Mouse (Mus musculus): ENCODE results near the gene Cyp26a1. TPM values are rescaled to one million over a fixed set of nuclear protein-coding genes. Genes with fewer than 3 reads are reported as not detected.

Gene Cyp26a1
- polyA plus RNA-seq, 2 experiments from 2014 or later, result not detected

DNA sequence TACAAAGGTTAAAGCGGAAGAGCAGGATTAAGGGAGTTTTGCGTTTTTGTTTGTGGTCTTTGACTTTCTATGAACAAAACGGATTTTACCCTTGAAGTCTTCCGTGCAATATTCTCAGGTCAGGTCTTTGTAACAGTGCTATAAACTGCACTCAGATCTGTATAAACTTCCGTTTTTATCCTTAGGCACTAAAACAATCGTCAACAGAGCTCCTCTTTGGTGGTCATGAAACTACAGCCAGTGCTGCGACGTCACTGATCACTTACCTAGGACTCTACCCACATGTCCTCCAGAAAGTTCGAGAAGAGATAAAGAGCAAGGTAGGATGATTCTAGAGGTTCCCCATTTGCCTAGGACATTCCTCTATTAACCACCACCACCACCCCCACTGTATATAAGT is 2.1 kb downstream of the Cyp26a1 start:
- no peak for ATAC-seq

DNA sequence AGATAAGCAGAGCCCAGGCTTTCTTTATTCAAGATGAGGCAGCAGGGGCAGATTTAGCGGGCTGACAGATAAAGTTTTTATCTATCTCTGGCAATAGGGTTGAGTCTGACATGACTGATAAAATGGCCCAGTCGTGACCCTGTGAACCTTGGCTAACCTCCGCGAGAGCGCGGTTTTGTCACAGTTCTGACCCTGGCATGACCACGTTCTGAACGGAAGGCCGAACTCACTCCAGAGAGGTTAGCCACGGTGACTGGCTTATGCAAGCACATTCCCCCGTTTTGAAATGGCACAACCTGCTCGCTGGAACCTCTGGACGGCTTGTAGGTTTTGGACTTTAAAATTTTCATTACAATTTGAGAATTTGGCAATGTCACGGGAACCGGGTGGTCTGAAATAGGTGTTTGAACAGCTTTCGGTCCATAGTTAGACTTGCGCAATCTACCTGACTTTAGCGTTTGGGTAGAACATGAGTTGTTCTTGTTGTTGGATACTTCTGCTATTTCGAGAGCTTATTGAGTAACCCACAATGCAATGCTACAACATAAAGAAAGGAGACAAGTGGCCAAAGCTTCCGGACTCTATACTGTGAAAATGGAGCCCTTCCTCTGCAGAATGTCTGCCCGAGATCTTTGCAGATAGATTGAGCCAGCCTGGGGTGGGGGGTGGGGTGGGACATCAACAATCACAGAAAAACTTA is 4.9 kb downstream of the Cyp26a1 start:
- ATAC-seq, result no peak

DNA sequence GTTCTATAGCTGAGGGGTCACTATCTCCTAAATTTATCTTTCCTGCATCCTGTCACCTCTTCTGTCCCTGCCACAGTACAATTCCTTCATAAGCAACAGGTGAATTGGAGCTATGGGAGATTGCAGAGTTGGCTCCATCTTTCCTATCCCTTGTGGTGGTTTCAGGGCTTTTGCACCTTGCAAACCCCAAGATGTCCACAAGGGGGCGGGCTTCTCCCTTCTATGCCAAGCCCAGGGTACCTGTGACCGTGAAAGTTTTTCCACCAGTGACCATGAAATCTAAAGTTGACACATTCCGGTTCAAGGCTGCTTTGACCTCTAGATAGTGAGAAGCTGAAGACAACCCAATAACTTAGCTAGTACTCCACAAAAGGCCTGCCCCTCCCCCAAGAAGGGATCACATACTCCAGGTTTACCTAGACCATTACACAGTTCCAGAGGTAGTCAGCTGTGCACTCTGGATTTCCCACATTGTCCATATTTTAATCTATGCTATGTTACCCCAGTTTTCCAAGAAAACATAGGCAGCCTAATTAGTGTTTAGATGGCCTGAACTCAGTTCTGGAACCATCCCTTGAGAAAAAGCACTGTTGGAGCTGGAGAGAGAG is 6.4 kb downstream of the Cyp26a1 start:
- ATAC-seq, result no peak

DNA sequence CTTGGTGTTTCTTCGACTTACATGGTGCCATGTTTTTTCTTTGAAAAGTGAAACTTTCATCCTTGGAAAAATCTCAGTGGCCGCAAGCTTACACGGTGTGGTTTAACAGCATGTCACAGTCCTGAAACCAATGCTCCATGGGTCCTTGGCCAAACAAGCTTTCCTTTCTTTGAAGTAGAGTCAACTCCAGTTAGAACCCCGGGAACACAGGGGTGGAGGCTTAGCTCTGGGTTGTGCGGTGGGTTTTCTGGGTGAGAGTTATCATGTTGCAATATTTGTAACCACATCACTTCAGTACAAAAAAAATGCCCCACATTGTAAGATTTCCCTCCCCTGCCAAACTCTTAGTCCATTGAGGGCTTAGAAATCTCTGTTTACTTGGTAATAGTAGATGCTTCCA is 8.1 kb downstream of the Cyp26a1 start:
- ATAC-seq, result no peak

DNA sequence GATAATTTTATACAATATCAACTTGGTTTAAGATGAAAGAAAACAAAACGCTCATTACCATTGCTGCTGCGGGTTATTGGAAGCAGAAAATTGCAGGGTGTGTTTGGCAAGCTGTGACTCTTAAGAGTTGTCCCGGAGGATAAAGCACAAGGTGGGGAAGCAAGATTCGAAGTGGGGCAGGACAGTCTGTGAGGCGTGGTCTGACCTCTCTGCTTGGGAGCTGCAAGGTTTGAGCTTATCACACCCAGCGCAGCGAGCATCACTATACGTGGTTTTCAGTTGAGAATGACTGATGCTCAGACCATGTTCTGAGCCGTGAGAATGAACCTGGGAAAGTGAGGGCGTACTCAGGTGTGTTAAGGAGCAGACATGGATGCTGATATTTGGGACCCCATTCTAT is 17.1 kb downstream of the Cyp26a1 start:
- ATAC-seq, result no peak

DNA sequence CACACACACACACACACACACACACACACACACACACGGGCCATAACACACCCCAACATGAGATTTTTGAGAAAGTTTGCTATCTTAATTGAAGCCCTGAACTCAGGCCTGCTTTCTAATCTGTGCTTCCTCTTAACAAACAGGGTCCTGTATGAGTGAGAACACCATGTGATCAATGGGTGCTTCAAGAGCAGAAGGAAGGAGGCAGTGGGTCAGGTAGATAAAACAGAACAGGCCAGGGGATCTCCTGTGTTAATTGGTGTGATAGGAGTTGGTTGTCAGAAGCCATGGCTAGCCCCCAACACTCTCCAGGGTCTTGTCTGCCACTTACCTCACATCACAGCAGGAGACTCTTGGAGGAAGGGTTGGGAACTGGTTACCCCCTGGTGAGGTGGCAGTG is 18.4 kb downstream of the Cyp26a1 start:
- no peak for ATAC-seq

DNA sequence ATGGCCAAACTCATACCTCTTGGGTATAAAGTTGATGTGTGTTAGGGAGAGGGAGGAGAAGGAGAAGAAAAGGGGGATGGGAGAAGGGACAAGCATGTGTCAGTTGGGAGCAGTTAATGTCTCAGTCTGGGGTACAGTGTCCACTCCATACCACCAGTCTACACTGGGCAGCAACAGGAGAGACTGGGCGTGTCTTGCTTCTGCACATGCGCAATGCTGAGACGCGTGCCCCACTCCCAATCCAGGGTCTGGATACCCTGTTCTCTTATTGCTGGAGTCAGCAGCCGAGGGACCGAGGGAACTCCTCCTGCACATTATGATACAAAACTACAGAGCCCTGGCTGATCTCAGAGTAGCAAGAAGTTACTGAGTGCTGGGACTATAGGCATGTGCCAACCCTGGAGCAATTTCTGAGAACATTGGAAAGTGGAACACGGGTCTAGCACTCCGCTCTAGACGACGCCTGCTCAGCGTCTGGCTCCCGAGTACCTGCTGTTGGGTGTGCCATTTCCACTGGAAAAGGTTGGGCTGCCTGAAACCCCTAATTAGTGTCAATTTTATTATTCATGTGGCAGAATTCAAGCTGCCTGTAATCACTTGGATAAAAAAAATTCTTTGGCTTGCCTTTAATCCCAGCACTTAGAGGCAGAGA is 19.1 kb downstream of the Cyp26a1 start:
- no peak for ATAC-seq

DNA sequence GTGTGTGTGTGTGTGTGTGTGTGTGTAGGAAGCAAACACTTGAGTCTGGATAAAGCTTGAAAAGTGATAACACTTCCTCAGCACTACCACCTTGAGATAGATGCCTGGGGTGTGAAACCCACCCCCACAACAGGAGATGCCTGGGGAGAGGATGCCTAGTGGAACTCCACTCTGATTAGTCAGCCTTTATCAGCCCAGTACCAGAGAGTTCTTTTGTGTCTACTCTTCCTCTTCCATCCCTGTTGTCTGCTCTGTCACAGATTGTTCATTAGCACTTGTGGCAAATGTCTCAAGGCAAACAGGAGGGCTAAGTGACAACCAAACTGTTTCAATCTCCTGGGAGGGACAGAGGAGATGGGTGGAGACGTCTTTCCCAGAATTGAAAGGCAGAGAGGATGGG is 21.6 kb downstream of the Cyp26a1 start:
- ATAC-seq, result no peak

DNA sequence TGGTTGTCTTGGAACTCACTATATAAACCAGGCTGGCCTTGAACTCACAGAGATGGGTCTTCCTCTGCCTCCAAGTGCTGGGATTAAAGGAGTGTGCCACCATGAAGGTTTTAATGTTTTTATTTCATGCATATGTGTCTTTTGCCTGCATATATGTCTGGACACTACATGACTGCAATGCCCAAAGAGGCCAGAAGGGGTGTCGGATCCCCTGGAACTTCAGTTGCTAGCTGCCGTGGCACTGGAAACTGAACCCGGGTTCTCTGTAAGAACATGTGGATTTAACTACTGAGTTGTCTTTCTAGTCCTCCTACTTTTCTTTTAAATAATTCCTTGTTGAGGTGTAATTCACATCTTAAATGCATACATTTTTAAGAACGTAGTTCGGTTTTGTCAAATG is 27.0 kb downstream of the Cyp26a1 start:
- ATAC-seq, result no peak

DNA sequence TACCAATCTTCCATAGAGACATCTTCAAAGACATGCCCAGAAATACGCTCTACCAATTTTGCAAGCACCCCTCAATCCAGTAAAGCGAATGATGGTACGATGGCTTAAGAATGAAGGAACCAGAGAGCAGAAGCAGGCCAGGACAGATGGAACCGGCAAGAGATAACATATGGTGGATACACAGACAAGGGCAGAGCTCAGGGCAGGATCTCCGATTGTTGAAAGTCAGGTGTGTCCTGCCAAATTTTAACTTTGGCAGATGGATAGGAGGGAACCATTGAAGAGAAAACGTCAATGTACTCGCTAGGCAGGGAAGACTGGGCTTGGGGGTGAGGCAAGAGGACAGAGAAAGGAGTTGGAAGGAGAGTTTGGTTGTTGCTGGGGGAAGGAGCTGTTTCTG is 29.0 kb downstream of the Cyp26a1 start:
- no peak for ATAC-seq

DNA sequence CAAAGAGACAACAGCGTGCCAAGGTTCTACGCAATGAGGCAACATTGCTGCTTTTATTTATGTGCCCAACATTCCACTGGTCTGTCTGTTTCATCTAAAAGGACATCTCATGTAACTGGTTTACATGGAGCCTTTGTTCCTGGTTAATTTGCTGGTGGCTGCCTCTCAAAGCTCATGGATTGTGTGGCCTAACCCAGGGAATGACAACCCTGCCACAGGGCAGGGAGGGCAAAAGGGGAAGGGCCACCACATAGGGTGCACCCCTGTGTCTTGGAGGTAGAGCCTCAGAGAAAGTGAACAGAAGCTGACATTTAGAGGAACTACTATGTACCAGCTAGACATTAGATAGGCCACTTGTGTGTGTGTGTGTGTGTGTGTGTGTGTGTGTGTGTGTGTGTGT is 29.8 kb downstream of the Cyp26a1 start:
- ATAC-seq, result no peak

DNA sequence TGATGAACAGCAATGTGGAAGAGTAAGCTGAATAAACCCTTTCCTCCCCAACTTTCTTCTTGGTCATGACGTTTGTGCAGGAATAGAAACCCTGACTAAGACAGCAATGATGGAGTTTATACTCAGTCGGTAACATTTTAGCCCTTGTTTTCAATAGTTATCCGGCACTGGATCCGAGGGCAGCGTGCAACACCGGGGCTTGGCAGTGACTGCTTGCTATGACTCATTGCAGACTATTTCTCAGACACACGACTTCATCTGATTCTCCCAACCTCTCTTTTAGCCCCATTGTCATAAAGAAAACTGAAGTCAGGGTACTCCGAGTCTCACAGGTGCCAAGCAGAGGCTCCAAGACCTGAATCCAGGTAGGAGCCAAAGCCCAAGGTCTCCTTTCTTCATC is 37.8 kb downstream of the Cyp26a1 start:
- no peak for ATAC-seq

DNA sequence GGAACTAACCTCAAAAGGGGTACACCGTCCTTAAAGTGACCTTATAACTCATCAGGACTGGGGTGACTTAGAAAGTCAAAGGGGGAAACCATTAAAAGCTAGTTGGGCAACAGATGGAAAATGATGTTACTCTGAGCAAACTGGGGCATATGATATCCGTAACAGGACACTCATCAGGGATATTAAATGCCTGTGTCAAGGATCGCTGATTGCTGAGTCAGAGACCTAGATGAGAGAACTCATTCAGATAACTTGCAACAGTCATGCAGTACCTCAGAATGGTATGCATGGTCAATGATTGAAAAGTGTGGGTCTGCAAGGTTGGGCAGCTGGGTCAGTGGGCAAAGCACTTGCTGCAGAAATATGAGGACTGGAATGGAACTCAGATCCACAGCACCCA is 41.0 kb downstream of the Cyp26a1 start:
- ATAC-seq, result no peak

DNA sequence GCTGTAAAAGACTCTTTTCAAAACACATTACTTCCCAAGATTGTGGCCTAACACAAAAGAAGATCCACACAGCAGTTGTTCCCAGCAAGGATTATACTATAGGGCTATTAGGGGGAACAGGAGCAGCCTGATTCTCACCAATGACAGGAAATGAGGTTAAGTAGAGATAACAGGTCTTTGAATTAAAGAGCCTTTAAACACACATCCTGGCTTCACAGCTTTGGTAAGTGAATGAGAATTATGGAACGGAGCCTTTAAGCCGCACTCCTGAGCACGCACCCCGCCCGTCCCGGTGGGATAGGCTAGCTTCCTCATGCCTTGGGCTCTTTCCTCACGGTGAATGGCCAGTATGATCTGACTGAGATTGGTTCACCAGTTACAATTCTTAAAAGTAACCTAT is 42.4 kb downstream of the Cyp26a1 start:
- ATAC-seq, result no peak

Other genes with a start within 250 kb of the Cyp26a1 start
- 10 to 100 TPM; 33.3 to 41.4 TPM for gene Exoc6, start 147.4 kb upstream of the Cyp26a1 start, polyA plus RNA-seq (2017; shearing (Covaris generic))
- not detected for gene Cyp26c1, start 12.2 kb upstream of the Cyp26a1 start, polyA plus RNA-seq (2017; shearing (Covaris generic))

Measured in CD4-positive, CD25-positive, alpha-beta regulatory T cell, adult 4 months (primary cell).